Mouse (Mus musculus): ENCODE measurements at regions not wholly inside any gene's neighbourhood (a gene's known extent, or its start where the extent isn't known, plus 50 kb on each side); places are given as distances from the start of the nearest gene placed in this dataset.
"Not testable (repeated sequence)": the region's sequence is repeated elsewhere in the genome, so short reads cannot be mapped to it uniquely, and the experiment has no call there.

DNA sequence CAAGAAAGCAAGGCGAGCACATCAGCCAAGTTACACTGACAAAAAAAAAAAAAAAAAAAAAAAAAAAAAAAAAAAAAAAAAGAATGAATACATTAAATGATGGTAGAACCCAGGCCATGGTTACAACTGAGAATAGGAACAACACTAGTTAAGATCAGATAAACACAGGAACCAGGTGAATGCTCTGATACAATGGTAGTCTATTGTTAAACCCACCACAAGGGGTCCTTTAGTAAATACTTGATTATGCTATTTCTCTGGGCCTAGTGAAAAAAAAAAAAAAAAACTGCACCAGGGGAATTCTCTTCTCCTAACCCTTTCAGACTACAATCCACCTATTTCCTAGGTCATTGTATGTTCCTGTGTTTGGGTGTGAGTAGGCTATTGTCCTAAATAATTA lies 2289.7 kb downstream of the Cntnap5b start:
- DNase-seq (ENCODE audit: low spot score in 2 of 2), result no peak

DNA sequence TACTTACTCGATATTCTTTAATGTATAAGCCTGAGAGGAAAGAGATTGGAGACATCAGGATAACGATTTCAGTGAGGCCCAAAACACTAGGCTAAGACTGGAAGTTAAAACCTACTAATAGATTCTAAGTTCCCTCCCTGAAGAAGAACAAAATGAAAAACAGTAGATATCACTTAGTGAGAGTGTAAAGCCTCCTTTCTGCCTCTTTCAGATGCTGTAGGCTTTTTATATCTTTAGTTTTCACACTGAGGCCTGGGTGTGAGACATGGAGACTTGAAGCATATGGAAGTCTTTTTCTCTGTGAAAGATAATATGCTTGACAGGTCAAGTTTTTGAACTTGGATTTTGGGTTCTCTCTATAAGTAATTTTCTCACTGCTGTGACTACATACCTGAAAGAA lies 2333.1 kb downstream of the Cntnap5b start:
- no peak for DNase-seq (ENCODE audit: low spot score in 2 of 2)

DNA sequence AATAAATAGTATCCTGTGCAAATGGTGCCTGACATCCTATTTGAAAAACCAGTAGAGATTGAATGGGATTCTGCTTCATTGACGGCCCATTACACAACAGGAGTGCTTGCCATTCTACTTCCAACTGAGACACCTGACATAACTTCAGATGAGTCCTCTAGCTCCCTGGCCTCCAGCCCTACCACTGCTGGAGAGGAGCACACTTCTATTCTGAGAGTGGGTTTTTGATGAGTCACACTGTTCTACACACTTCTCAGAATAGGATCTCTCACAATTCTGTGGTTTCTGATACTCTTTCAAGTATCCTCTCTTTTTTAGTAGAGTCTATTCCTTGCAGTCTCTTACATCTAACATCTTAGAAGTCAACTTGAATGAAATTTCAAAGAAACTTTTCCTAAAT lies 2366.5 kb downstream of the Cntnap5b start:
- no peak for DNase-seq (ENCODE audit: low spot score in 2 of 2)

DNA sequence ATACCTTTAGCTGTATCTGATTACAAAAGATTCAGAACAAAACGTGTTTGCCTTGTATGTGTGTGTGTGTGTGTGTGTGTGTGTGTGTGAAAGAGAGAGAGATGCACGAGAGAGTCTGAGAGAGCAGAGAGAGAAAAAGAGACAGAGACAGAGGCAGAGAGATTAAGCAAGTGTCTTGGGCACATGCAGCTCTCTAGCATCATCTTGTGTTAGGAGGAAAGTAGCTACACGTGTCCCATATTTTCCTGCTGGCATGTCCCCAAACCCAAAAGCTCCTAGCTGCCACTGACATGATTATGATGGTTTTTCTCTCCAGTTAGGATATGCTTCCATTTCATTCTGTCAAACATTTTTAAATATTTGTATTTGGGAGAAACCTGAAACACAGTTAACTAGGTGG lies 2373.8 kb downstream of the Cntnap5b start:
- DNase-seq (ENCODE audit: low spot score in 2 of 2), result peak in 1 of 2 experiments; percentile 7

DNA sequence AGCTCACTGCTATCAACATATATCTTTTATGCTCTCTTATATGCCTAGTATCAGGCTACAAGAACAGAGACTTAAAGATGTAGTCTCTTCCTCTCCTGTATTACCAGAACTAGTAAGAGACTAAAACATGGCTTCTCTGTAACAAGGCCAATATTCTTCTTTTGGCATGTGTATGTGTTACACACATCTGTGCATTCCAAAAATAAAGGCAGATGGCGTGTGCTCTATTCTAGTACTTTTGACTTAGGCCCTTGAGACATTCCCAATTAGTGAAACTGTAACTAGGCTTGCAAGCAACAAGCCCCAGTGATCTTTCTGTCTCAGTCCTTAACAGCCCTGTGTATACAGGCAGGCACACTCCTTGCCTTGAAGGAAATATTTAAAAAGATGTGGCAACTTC lies 2394.1 kb downstream of the Cntnap5b start:
- DNase-seq (ENCODE audit: low spot score in 2 of 2), result no peak

DNA sequence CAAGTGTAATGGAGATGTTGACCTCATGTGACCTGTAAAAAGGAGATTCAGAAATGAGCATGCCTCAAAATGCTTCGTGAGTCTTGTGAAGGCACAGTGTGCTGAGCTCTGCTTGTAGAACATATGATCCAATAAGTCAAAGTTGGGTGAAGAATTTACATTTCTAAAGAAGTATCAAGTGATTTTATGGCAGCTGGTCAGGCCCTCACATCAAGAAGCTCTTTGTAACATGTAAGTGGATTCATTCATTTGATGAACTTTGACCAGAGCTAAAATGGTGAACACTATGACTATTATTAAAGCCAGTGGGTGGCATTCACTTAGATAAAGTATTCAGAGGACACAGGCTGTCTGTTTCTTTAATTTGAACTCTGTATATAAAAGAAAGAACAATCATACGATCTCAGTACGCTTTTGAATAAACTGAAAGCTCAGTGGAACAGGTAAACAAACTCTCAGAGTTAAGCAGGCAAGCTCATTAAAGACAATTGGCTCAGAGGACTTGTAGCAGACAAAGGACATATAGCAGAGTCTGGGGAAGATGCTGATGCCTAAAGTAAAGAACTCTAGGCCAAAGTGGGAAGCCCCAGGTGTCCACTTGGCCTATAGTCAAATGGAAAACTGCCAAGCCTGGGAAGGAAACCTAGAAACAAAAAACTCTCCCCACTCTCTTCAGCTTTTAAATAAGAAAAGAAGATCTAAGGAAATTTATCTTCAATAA lies 2398.2 kb downstream of the Cntnap5b start:
- DNase-seq (ENCODE audit: low spot score in 2 of 2), result no peak

DNA sequence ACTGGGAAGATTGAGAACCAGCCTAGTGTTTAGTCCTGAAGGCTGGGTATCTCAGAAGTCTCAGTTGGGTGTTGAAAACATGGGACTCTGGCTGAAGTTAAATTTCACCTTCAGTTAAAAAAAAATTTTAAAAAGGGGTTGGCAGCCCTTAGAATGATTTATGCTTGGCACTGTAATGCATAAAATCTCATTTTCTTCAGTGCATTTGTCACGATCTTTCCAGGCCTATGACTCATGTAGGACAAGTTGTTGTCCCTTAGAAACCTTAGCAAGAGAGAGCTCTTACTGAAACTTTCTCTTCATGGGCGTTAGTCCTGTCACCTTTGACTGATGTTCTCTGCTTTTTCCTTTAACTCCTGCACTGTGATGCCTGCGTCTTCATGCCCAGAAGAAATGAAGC lies 2413.4 kb downstream of the Cntnap5b start:
- no peak for DNase-seq (ENCODE audit: low spot score in 2 of 2)

DNA sequence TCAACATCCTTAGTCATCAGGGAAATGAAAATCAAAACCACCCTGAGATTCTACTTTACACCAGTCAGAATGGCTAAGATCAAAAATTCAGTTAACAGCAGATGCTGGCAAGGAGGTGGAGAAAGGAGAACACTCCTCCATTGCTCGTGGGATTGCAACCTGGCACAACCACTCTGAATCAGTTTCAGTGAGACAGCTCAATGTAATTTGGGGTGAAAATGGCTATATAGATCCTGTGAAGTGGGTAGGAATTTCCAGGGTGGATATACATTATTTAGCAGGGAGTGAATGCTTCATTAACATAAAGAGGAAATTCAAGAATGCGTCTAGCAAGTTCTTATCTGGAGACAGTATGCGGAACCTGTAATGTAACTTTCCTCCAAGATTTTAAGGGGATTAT lies 2462.9 kb downstream of the Cntnap5b start:
- no peak for DNase-seq (ENCODE audit: low spot score in 2 of 2)

DNA sequence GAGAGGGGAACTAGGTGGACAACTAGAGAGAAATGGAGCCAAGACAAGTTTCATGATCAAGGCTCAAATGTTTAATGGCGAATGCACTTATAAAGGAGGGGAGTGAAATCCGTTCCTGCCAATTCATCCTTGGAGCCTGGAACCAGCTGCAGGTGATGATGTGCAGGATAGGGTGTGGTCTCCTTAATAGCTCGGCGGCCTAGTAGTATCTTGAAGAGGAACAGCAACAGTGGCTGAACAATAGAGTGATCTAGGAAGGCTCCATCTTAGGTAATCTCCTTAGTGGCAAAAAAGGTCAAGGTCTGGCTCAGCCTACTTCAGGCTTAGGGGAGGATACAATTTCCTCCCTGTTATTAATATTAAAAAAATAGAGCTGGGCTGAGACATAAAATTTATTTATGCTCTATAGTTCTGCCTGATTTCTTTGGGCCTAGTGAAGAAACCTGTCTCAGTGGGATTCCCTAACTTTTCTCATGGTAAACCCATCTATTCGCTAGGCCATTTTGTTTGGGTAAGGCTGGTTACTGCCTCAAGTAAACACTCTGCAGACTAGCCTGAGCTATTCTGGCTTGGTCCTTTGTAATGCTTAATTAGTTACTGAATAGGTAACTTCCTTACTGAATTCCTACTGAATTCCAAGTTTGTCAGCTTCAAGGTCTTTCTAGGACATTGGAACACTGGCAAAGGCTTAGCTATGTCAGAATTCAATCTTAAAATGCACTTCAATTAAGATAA lies 2490.7 kb downstream of the Cntnap5b start:
- DNase-seq (ENCODE audit: low spot score in 2 of 2), result not testable (repeated sequence)

DNA sequence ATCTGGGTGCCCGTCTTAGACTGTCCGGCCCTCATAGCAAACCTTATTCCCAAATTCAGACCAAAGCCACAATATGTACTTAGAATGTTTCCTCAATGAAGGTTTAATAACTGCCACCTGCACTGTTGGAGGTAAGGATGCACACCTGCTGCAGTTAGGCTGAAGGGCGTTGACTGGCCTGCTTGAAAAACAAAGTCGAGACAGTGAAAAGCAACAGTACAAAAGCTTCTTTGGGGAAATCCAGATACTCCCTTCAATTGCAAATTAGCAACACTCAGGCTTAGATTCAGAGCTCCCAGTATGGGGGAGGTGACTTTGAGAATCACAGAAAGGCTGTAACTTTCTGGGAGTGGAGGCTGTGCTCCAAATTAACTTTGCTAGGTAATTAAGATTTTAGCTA lies 2491.9 kb downstream of the Cntnap5b start:
- DNase-seq (ENCODE audit: low spot score in 2 of 2), result not testable (repeated sequence)

DNA sequence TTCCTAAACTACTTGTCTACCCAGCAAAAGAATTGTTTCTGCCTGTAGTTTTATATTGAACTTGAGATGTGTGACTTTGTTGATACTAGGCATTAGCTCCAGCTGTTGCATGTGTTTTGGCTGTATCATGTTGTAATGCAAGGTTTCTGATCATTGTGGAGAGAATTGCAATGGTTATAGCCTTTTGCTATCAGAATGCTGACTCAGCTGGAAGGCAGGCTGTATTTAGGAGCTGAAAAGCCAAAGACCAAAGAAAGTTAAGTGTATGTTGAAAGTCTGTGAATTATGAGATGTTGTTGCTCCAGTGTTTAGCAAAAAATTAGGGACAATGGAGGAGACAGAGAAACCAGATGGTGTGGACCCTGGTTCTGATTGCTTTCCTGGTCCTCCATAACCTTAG lies 2493.9 kb upstream of the Cdh20 start:
- DNase-seq (ENCODE audit: low spot score in 2 of 2), result no peak

DNA sequence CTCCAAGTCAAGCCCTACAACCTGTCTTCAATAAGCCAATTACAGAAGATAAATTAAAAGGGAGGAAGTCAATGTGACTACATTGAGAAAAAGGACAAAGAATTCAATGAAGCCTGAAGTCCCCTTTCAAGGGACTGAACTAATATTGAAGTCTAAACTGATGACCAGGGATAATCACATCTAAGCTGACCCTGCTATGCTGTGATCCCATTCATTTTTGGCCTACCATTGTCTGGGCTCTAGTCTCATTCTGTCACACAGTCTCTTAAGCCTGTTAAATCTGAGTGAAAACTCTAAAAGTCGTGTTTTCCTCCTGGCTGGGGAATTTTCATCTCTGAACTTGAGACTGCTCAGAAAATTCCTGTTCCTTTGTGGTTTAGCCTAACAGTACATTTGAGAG lies 2480.0 kb upstream of the Cdh20 start:
- DNase-seq (ENCODE audit: low spot score in 2 of 2), result no peak

DNA sequence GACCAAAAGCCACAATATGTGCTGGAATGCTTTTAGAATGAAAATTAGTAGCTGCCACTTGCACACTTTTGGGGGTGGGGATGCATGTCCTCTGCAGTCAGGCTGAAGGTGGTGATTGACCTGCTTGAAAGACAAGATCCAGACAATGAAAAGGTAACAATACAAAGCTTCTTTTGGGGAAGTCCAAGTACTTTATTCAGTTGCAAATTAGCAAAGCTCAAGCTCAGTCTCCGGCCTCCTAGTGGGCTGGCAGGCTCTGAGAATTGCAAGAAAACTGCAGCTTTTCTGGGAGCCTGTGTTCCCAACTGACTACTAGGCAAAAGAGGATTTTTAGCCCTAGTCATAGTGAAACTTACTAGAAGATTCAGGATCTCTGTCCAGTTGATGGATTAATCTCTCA lies 2464.8 kb upstream of the Cdh20 start:
- DNase-seq (ENCODE audit: low spot score in 2 of 2), result no peak

DNA sequence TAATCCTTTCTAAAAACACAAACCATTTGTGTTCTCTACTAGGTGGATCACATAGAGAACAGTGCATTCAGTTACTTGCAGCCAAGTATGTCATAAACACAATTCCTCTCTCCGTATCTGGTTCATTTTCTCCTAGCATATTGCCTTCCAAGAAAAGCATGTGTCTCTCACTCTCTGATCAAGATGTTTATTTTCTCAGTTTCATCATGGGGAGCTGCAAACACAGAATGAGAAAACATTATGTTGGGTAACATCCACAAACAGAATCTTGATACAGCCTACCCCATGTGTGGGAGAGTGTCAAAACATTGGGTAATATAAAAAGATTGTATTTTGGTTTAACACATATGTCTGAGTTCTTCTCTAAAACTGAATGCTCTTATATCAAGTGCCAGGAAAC lies 2415.2 kb upstream of the Cdh20 start:
- peak in 1 of 2 experiments; percentile 23 for DNase-seq (ENCODE audit: low spot score in 2 of 2)

DNA sequence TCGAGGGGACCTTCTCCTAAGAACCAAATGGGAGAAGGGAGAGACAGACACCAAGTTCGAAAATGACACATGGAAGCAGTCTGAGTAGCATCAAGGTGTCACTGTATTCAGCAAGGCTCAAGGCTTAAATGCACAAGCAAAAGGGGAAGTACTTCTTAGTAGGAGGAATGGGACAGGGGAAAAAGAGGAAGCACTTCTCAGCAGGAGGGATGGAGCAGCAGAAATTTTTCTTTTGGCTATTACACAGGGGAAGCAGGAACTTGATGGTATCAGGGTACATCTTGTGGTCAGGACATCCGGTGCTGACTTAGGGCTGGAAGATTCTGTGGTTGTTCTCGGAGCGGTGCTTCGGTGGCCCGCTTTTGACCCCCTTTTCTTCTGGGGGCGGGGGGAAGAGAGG lies 2410.4 kb upstream of the Cdh20 start:
- DNase-seq (ENCODE audit: low spot score in 2 of 2), result not testable (repeated sequence)

DNA sequence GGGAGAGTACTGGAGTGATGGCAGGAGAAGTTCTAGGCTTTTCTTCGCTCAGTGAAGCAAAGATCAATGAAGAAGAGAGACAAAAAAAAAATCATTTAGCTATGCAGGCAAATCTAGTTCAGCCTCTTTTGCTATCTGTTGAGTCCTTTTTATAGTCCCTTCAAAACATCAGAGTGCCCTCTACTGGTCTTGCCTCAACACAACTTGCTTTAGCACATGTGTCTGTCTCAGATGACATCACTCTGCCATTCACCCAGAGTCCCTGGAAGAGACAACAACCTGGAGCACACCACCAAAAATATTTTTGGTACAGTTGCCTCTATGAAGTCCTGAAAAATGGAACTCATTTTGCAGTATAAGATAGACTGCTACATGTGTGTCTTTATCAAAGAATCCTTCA lies 2389.7 kb upstream of the Cdh20 start:
- peak in 1 of 2 experiments; percentile 7 for DNase-seq (ENCODE audit: low spot score in 2 of 2)

Data from layer of hippocampus, adult 8-10 months (tissue).